Mouse (Mus musculus) stomach, postnatal 0 days (tissue): ENCODE measurements around the gene Rad51b. TPM values are rescaled to one million over a fixed set of nuclear protein-coding genes. Genes with fewer than 3 reads are reported as not detected.

Source experiments
- ATAC-seq: fragments of 200-750 bp; cut with Nextera tagmentation; 2 replicates; pipeline ENCODE4 v1.8.0; 2017; ENCODE audit not compliant: low FRiP score, low TSS enrichment
- DNase-seq: peaks from one replicate; pipeline ENCODE4 v3.0.0-alpha.2; 2016; ENCODE audit warnings: low spot score
- H3K27ac ChIP-seq: fragments of 300-500 bp; sonication (generic); replicated peaks from 2 replicates; pipeline ENCODE4 v1.5.1; 2014; ENCODE audit warnings: mild to moderate bottlenecking, control low read depth
- H3K27me3 ChIP-seq: fragments of 300-500 bp; sonication (generic); 2 replicates; pipeline ENCODE4 v1.6.1; 2014; ENCODE audit warnings: low read length; ENCODE audit not compliant: control insufficient read depth, insufficient read depth
- H3K36me3 ChIP-seq: fragments of 300-500 bp; sonication (generic); 2 replicates; pipeline ENCODE4 v1.6.1; 2014; ENCODE audit warnings: low read length, mixed read lengths; ENCODE audit not compliant: control insufficient read depth, insufficient read depth
- H3K4me1 ChIP-seq: fragments of 300-500 bp; sonication (generic); replicated peaks from 2 replicates; pipeline ENCODE4 v1.6.1; 2014; ENCODE audit warnings: antibody characterized with exemption; ENCODE audit not compliant: control insufficient read depth, insufficient read depth
- H3K4me2 ChIP-seq: fragments of 300-500 bp; sonication (generic); replicated peaks from 2 replicates; pipeline ENCODE4 v1.6.1; 2014; ENCODE audit warnings: low read depth, mild to moderate bottlenecking, control low read depth, moderate library complexity
- H3K4me3 ChIP-seq: fragments of 300-500 bp; sonication (generic); 2 replicates; pipeline ENCODE4 v1.5.1; 2014; ENCODE audit warnings: low read depth, low read length, control low read depth
- H3K9ac ChIP-seq: fragments of 300-500 bp; sonication (generic); 2 replicates; pipeline ENCODE4 v1.6.1; 2014; ENCODE audit warnings: mild to moderate bottlenecking, low read length, control low read depth, mixed read lengths
- H3K9me3 ChIP-seq: fragments of 300-500 bp; sonication (generic); 2 replicates; pipeline ENCODE4 v1.6.1; 2016; ENCODE audit warnings: low read length; ENCODE audit not compliant: control insufficient read depth
- CTCF ChIP-seq: IDR thresholded peaks from 2 replicates; pipeline ENCODE4 v1.5.1; 2016; ENCODE audit warnings: antibody characterized with exemption, low read depth, mild to moderate bottlenecking, moderate library complexity
- EP300 ChIP-seq: optimal IDR thresholded peaks from 2 replicates; pipeline ENCODE3; 2016; ENCODE audit warnings: antibody characterized with exemption
- WGBS: fragments of 180-500 bp; shearing (Covaris S2); extraction: QIAGEN DNeasy Blood & Tissue Kit; methylation state at CpG from one replicate; pipeline ENCODE4 v1.1.7; 2014; 5-methylcytosine and 5-hydroxymethylcytosine counted together
- polyA plus RNA-seq: library from polyadenylated mRNA; unstranded; fragments of >200 nt; fragmentation: Nextera tagmentation; extraction: Ambion mirVana; gene quantifications from 2 replicates; pipeline ENCODE4 v1.2.1, GENCODE M21; 2015

Gene Rad51b
- polyA plus RNA-seq, 1 experiment from 2014 or later: 2.0 TPM

GRCm38 (mm10) chr12:79297884-79298636 lies 978 bp downstream of the Rad51b start:
- no peak overlapping the region for H3K27ac ChIP-seq
- H3K4me1 ChIP-seq: 0 out of 2 replicates have a peak, but pooled peaks cover 2% of the 10 kb centered on the region
- no peaks in the 10 kb centered on the region for H3K27me3 ChIP-seq
- ATAC-seq (no peak), DNase-seq (no peak)
- H3K4me3 ChIP-seq: peak overlapping the region; percentile 51
- H3K9ac ChIP-seq: peak overlapping the region; percentile 4; the same call in 1 of the 2 replicates
- peak overlapping the region; percentile 60 for H3K4me2 ChIP-seq
- no peak for TF ChIP-seq EP300
- TF ChIP-seq CTCF: no peak
- WGBS: 13% methylated on average over 15 of the region's 15 CpGs
- H3K9me3 ChIP-seq: no peaks in the 10 kb centered on the region
- no peaks in the 10 kb centered on the region for H3K36me3 ChIP-seq

DNA sequence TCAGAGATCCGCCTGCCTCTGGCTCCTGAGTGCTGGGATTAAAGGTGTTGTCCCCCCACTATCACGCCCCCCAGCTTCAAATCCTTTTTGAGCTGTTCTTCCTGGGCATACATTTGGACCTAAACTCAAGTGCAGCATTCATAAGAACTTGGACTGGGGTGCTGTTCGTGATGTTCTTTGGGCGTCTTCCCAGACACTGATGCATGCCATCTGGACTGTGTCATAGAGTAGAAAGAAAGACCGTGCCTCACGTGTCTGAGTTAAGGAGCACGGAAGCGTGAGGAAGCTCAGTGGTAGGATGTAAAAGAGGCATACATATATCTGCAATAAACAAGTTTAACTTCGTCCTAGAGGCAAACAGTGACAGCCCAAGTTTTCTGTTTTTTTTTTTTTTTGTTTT lies 4.7 kb downstream of the Rad51b start:
- Histone ChIP-seq H3K9ac (no peak overlapping the region), H3K36me3 (no peaks in the 10 kb centered on the region), H3K9me3 (no peaks in the 10 kb centered on the region), H3K4me2 (no peak overlapping the region), H3K4me1 (no peaks in the 10 kb centered on the region), H3K27me3 (no peaks in the 10 kb centered on the region), H3K4me3 (no peak overlapping the region), H3K27ac (no peak overlapping the region)
- TF ChIP-seq EP300 (no peak), CTCF (no peak)
- DNase-seq (no peak), ATAC-seq (no peak)
- WGBS: 52% methylated on average over 9 of the region's 9 CpGs

DNA sequence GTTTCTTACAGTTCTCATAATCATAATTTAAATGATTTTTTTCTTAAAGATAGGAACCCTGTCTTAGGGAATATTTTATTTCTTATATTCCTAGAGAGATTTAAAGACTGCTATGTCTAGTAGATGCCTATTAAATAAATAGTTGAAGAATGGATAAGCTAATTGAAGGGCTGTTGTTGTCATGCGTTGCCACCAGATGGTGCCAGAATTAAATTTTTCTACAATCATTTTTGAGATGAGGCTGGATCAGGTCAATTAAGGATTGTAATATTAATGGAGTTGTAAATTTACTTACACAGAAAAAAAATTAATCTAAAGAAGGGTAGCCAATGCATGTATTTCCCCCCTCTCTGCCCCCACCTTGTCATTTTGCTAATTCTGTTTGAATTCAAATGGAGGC lies 8.0 kb downstream of the Rad51b start:
- TF ChIP-seq CTCF (peak; percentile 72), EP300 (no peak)
- Histone ChIP-seq H3K4me3 (no peak overlapping the region), H3K36me3 (no peaks in the 10 kb centered on the region), H3K27me3 (no peaks in the 10 kb centered on the region), H3K9me3 (no peaks in the 10 kb centered on the region), H3K4me2 (no peak overlapping the region), H3K27ac (no peak overlapping the region), H3K9ac (no peak overlapping the region), H3K4me1 (no peaks in the 10 kb centered on the region)
- WGBS: 35% methylated on average over 1 of the region's 1 CpGs
- ATAC-seq (no peak), DNase-seq (no peak)

- no peaks in the 10 kb centered on the region for H3K4me1 ChIP-seq
- no peaks in the 10 kb centered on the region for H3K36me3 ChIP-seq
- no peak overlapping the region for H3K4me2 ChIP-seq
- no peak overlapping the region for H3K9ac ChIP-seq
- ATAC-seq (no peak), DNase-seq (no peak)
- H3K27ac ChIP-seq: no peak overlapping the region
- H3K9me3 ChIP-seq: no peaks in the 10 kb centered on the region
- TF ChIP-seq EP300 (no peak), CTCF (no peak)
- no peaks in the 10 kb centered on the region for H3K27me3 ChIP-seq
- H3K4me3 ChIP-seq: no peak overlapping the region
- 49% methylated on average over 4 of the region's 4 CpGs for WGBS
These were observed 8.9 kb downstream of the Rad51b start for GRCm38 (mm10) chr12:79306013-79306412.

- Histone ChIP-seq H3K4me3 (no peak overlapping the region), H3K4me2 (no peak overlapping the region), H3K9me3 (no peaks in the 10 kb centered on the region), H3K27me3 (no peaks in the 10 kb centered on the region), H3K4me1 (no peaks in the 10 kb centered on the region), H3K36me3 (no peaks in the 10 kb centered on the region), H3K9ac (no peak overlapping the region), H3K27ac (no peak overlapping the region)
- ATAC-seq: no peak
- DNase-seq: no peak
- WGBS: 86% methylated on average over 4 of the region's 4 CpGs
- TF ChIP-seq CTCF: no peak
These were observed 16.6 kb downstream of the Rad51b start for GRCm38 (mm10) chr12:79313721-79314120.

- Histone ChIP-seq H3K9me3 (no peaks in the 10 kb centered on the region), H3K27me3 (no peaks in the 10 kb centered on the region), H3K4me2 (no peak overlapping the region), H3K4me1 (no peaks in the 10 kb centered on the region), H3K4me3 (no peak overlapping the region), H3K36me3 (no peaks in the 10 kb centered on the region), H3K27ac (no peak overlapping the region), H3K9ac (no peak overlapping the region)
- TF ChIP-seq CTCF (no peak), EP300 (no peak)
- DNase-seq (no peak), ATAC-seq (no peak)
- WGBS: 12% methylated on average over 5 of the region's 5 CpGs
These were observed 20.3 kb downstream of the Rad51b start for GRCm38 (mm10) chr12:79317339-79317738.
